Mouse (Mus musculus) layer of hippocampus, adult 9-10 months (tissue): ENCODE measurements around the gene Cstb.

ENCODE experiments used
- DNase-seq: peaks from one replicate; pipeline ENCODE4 v3.0.0; 2022; ENCODE audit warnings: low spot score

The Cstb gene

GRCm38 (mm10) chr10:78417888-78418287, 7.6 kb upstream of the Cstb start:
- no peak for DNase-seq

- no peak for DNase-seq
Observed at GRCm38 (mm10) chr10:78418791-78419190, 6.7 kb upstream of the Cstb start.

- no peak for DNase-seq
Observed at GRCm38 (mm10) chr10:78420929-78421328, 4.5 kb upstream of the Cstb start.

DNA sequence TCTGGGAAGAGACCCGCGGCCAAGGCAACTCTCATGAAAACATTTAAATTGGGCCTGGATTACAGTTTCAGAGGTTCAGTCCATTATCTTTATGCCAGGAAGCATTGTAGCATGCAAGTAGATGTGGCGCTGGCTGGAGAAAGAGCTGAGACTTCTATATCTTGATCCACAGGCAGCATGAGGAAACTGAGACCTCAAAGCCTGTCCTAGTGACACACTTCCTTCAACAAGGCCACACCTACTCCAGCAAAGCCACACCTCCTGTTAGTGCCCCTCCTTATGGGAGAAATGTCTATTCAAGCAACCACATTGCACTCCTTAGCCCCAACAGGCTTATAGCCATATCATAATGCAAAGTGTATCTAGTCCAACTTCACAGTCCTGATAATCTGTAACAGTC, 2.9 kb upstream of the Cstb start:
- DNase-seq = no peak

DNA sequence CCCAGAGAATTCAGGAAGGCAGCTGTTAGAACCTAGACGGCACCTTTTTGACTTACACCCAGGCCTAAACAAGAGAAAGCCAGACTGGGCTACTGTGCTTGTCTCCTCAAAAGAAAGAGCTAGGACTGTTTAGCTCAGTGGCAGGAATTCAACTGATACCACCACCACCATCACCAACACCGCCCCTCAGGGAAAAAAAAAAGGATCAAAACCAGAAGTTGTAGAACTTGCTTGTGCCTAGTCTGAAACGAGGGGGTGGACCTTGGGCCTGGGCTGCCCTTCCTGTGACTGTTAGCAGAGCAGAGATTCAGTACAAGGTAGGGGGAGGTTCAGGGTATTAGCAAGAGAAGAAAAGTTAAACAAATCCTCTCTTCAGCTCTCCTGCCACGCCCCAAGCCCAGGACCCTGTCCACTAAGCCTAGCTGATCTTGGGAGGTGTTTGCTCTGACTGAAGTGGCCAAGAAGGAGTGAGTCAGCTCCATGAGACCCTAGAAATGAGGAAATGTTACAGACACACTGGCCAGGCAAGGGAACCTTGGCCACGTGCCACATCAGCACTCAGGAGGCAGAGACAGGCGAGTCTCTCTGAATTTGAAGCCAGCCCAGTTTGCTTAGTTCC, 757 bp downstream of the Cstb start:
- DNase-seq = no peak

GRCm38 (mm10) chr10:78428070-78428469, 2.6 kb downstream of the Cstb start:
- DNase-seq = no peak

DNA sequence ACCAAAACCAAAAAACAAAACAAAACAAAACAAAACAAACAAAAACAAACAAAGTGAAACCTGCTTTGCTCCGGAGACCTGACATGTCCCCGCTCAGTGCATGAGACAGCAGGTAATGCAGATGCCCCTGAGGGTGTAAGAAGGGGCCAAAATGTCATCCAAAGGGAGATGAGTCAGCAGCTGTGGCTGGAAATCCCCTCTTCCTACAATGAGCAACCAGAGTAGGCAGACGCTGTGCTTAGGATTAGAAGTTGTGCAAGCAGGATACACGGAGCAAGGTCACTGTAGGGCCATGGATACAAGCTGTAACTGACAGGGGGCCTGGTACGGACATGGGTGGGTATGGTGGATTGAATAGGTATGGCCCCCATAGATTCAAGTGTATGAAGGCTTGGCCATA, 3.7 kb downstream of the Cstb start:
- DNase-seq = no peak

GRCm38 (mm10) chr10:78429776-78430175, 4.3 kb downstream of the Cstb start:
- no peak for DNase-seq

GRCm38 (mm10) chr10:78432853-78433252, 7.4 kb downstream of the Cstb start:
- DNase-seq = no peak

DNA sequence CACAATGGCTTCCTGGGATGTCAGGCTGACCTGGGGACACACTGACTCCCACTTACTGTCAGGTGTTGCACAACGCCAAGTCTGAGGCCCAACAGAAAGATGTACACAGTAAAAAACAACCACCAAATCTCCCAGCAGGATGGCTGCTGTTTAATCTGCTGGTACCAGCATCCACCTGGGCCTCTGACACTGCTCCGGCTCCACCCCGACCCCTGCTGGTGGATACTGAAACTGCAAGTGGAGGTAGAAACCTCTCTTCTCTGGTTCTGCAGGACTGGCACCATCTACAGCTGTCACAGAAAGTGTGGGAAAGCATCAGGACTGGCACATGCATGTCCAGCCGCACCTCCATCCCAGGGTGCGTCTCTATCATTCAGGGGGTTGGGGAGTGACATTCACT, 12.6 kb downstream of the Cstb start:
- no peak for DNase-seq

GRCm38 (mm10) chr10:78439550-78439949, 14.1 kb downstream of the Cstb start:
- no peak for DNase-seq

GRCm38 (mm10) chr10:78439990-78440389, 14.5 kb downstream of the Cstb start:
- no peak for DNase-seq

DNA sequence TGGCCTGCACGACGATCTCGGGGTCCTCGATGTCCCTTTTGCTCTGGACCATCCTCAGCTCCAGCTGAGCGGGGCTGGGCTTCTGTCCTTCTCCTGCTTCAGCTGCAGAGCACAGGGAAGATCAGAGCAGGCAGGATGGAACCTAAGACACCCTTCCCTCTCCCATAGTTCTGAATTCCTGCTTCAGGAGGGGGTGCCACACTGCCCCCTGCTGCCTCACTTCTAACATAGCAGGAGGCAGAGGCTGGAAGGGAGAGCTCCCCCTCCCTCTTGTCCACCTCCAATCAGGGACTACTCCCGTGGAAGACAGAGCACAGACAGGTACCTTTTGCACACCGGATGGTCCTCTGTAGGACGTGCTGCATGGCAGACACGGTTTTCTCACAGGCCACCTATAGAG, 15.3 kb downstream of the Cstb start:
- no peak for DNase-seq

- DNase-seq = no peak
Observed at GRCm38 (mm10) chr10:78441606-78442005, 16.1 kb downstream of the Cstb start.

- no peak for DNase-seq
Observed at GRCm38 (mm10) chr10:78442292-78442691, 16.8 kb downstream of the Cstb start.

DNA sequence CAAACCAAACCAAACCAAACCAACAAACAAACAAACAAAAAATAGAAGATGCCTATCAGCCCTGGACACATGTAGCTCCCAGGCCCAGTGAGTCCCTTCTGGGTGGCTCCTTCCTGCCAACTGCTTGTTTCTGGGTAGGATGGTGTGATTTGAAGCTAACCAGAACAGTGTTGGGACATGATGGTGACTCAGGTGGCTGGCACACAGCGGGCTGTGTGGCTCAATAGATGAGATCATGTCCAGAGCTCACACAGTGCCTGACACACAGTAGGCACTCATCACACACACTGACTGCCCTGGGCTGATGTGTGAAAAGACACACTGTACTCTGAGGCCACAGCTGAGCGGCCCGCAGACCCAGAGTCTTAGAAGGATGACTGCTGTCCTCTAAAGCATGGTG, 20.7 kb downstream of the Cstb start:
- no peak for DNase-seq

DNA sequence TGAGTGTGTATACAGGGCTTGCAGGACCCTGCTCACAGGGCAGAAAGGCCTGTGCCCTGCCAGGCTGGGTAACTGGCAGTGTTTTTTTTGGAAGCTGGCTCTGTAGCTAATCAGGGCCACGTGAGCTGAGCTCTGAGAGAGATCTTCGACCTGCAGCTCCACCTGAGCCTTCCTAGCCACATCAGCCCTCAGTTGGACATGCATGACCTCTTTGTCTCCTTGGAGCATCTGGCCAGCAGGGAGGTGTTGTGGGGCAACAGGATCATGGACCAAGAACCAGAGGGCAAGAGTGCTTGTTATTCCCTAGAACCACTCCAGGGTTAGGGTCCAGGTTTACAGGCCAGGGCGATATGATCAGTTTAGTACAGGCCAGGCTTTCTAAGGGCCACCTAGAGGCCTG, 21.9 kb downstream of the Cstb start:
- DNase-seq = no peak

GRCm38 (mm10) chr10:78450761-78451160, 25.3 kb downstream of the Cstb start:
- DNase-seq = no peak

DNA sequence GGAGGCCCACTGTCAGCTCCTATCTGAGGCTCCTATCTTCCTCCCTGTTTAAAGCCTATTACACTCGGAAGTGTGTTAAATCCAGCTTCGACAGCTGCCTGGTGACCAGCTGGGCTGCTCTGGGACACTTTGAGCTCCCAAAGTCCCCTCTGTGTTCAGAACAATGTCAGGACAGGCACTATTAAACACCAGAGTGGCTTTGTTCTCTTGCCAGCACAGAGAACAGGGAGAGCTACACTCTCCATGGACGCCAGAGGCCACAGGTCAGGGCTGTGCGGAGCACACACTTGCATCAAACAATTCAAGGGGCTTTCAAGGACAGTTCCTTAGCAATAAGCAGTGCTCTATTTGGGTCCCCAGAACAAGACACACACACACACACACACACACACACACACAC, 27.2 kb downstream of the Cstb start:
- DNase-seq = no peak

- DNase-seq = no peak
Observed at GRCm38 (mm10) chr10:78456696-78457095, 31.2 kb downstream of the Cstb start.

GRCm38 (mm10) chr10:78457495-78458347, 32.3 kb downstream of the Cstb start:
- no peak for DNase-seq

DNA sequence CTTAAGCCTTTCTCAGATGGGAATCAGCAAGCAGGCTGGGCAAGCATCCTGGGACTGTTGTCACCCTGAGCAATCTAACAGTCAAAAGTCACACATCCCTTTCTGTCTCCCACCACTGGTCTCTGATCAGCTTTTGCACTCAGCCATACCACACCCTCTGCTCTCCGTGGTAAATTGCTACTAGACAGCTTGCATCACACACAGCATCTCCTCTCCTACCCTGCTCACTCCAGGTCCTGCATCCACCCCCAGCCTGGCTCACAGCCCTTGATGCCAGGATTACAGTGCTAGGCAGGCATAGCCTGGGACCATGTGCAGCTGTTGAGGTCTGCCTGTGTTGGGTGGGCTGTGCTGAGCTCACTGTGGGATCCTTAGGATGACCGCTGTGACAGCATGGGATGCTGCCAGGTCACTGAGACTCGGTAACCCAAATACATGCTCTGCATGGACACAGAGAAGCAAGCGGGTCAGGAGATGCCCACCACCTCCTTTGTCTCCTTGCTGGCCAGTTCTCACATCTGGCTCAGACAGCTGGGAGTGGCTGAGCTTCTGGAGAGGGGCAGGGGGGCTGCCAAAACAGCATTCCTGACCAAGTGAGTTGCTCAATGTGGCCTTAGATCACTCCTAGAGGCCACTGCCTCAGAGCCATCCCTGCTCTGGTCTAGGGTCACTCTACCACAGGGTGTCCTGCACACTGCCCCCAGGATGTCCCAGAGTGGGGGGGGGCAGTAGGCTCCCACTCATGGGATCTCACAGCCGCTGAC, 33.1 kb downstream of the Cstb start:
- no peak for DNase-seq

- no peak for DNase-seq
Observed at GRCm38 (mm10) chr10:78460463-78460862, 35.0 kb downstream of the Cstb start.
